Mouse (Mus musculus): ENCODE measurements around the gene Rgl1.
A peak's percentile ranks its signal among the peaks of the same experiment; 100 is the strongest.
"Not testable (repeated sequence)": the region's sequence is repeated elsewhere in the genome, so short reads cannot be mapped to it uniquely, and the experiment has no call there.

The Rgl1 gene

GRCm38 (mm10) chr1:152766032-152766772 lies at the start of gene Rgl1, which contains the start of gene Arpc5:
Gene Rgl1, minus strand, starts transcription at chr1:152766351.
Gene Arpc5, plus strand, starts transcription at chr1:152766542.
- DNase-seq = peak; percentile 97 to 98

GRCm38 (mm10) chr1:152815265-152815701 lies 49.1 kb upstream of the Rgl1 start:
- DNase-seq = peak; percentile 31 to 48

GRCm38 (mm10) chr1:152810533-152811439 lies 44.6 kb upstream of the Rgl1 start:
- no peak for DNase-seq

- peak in 1 of 2 experiments; percentile 29 for DNase-seq
Measured at GRCm38 (mm10) chr1:152809541-152810252, 43.5 kb upstream of the Rgl1 start.

GRCm38 (mm10) chr1:152808392-152808680 lies 42.2 kb upstream of the Rgl1 start:
- DNase-seq = no peak

GRCm38 (mm10) chr1:152807619-152808391 lies 41.7 kb upstream of the Rgl1 start:
- DNase-seq = peak; percentile 41 to 64

GRCm38 (mm10) chr1:152804907-152805306 lies 38.8 kb upstream of the Rgl1 start:
- DNase-seq = no peak

- DNase-seq = no peak
Measured at GRCm38 (mm10) chr1:152800633-152801176, 34.6 kb upstream of the Rgl1 start.

- no peak for DNase-seq
Measured at GRCm38 (mm10) chr1:152799897-152800296, 33.7 kb upstream of the Rgl1 start, which contains the start of gene Ncf2. Gene Ncf2, plus strand, starts transcription at chr1:152800194.

- peak in 1 of 2 experiments; percentile 33 for DNase-seq
Measured at GRCm38 (mm10) chr1:152798125-152798524, 32.0 kb upstream of the Rgl1 start.

GRCm38 (mm10) chr1:152796683-152797263 lies 30.6 kb upstream of the Rgl1 start:
- DNase-seq = no peak

GRCm38 (mm10) chr1:152795688-152796255 lies 29.6 kb upstream of the Rgl1 start:
- DNase-seq = no peak

- no peak for DNase-seq
Measured at GRCm38 (mm10) chr1:152793495-152794130, 27.5 kb upstream of the Rgl1 start.

GRCm38 (mm10) chr1:152792736-152793494 lies 26.8 kb upstream of the Rgl1 start:
- no peak for DNase-seq

- no peak for DNase-seq
Measured at GRCm38 (mm10) chr1:152791269-152791668, 25.1 kb upstream of the Rgl1 start.

- no peak for DNase-seq
Measured at GRCm38 (mm10) chr1:152790821-152791220, 24.7 kb upstream of the Rgl1 start.

GRCm38 (mm10) chr1:152790254-152790653 lies 24.1 kb upstream of the Rgl1 start:
- peak; percentile 20 to 59 for DNase-seq

- no peak for DNase-seq
Measured at GRCm38 (mm10) chr1:152788121-152788660, 22.0 kb upstream of the Rgl1 start.

- no peak for DNase-seq
Measured at GRCm38 (mm10) chr1:152786953-152787352, 20.8 kb upstream of the Rgl1 start.

GRCm38 (mm10) chr1:152785446-152785845 lies 19.3 kb upstream of the Rgl1 start:
- DNase-seq = not testable (repeated sequence)
